22 mouse cellular contexts compared by ENCODE assay signal in the genomic region with DNA sequence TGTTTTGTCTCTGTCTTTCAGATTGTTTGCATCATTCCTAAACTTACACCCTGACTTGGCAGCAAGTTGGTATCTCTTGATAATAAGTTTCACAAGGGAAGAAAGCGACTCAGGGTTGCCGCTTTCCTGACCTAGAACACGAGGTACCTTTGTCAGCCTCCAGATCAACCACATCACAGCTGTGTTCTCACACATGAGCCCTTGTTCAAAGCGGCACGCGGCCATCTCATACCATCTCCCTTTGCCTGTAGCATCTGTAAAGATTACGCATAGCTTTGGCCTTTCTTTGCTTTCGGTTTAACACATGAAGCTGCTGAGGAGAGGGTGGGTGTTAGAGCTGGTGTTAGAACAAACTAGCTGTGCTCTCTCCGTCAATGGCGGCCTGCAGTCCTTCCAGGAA. TPM values are rescaled to one million over a fixed set of nuclear protein-coding genes. Genes with fewer than 3 reads are reported as not detected.
DNase-seq lines count a peak whose midpoint lies in the region; ATAC-seq and TF ChIP-seq lines count a peak whose summit lies in the region.
"Had no signal": no experiment of that assay in that cellular context is flagged by ENCODE, and none has a peak within 500 bp of the region (broad histone marks: within the 10 kb centered on the region; RNA-seq: fewer than 3 reads in every experiment).

No protein-coding gene starts in this region.

- H3ac ChIP-seq in myocyte (ENCODE audit: control insufficient read depth, insufficient read length) = no peak overlapping the region

- H3K79me2 ChIP-seq in myocyte (ENCODE audit: control insufficient read depth, insufficient read depth) = no peaks in the 10 kb centered on the region

- peaks cover 4% of the 10 kb centered on the region; the same call in 1 of the 2 replicates for H3K9me3 ChIP-seq in kidney, embryonic 15.5 days (replicated peaks)
- H3K9me3 ChIP-seq in limb, embryonic 10.5 days (replicated peaks) = no peaks in the 10 kb centered on the region
- peaks cover 3% of the 10 kb centered on the region; the same call in 1 of the 2 replicates for H3K9me3 ChIP-seq in forebrain, embryonic 10.5 days
- H3K9me3 ChIP-seq: embryonic facial prominence, embryonic 12.5 days; forebrain, embryonic 15.5 days; G1E; hindbrain, embryonic 10.5 days; liver, embryonic 12.5 days had no signal

- no peaks in the 10 kb centered on the region for H3K4me1 ChIP-seq in kidney, embryonic 15.5 days
- peaks cover 16% of the 10 kb centered on the region for H3K4me1 ChIP-seq in limb, embryonic 10.5 days
- H3K4me1 ChIP-seq in forebrain, embryonic 10.5 days = peaks cover 8% of the 10 kb centered on the region
- H3K4me1 ChIP-seq: embryonic facial prominence, embryonic 12.5 days; forebrain, embryonic 15.5 days; liver, embryonic 12.5 days had no signal

- DNase-seq in CD4-positive, CD25-positive, alpha-beta regulatory T cell, adult 2 months (ENCODE audit: low read depth, low spot score) = peak; percentile 64
- DNase-seq in T-cell, adult 2 months (ENCODE audit: low spot score) = peak; percentile 62
- peak; percentile 61 for DNase-seq in thymus, postnatal 14 days
- no peak for DNase-seq in limb, embryonic 10.5 days (ENCODE audit: low spot score)
- no peak for DNase-seq in left cerebral cortex, adult 9 months (ENCODE audit: low spot score in 2 of 2)
- no peak for DNase-seq in forebrain, embryonic 10.5 days (ENCODE audit: extremely low spot score, low spot score)
- DNase-seq: cerebellum, adult 9-11 months; gastrocnemius, postnatal 36 days; kidney, adult 2 months; kidney, postnatal 14 days; lung, adult 2 months had no signal

- WGBS in kidney, embryonic 15.5 days = 91% methylated on average over 10 of the region's 10 CpGs
- 95% methylated on average over 10 of the region's 10 CpGs for WGBS in limb, embryonic 10.5 days
- WGBS in forebrain, embryonic 10.5 days = 92% methylated on average over 10 of the region's 10 CpGs

- no peaks in the 10 kb centered on the region for H3K36me3 ChIP-seq in myocyte (ENCODE audit: control insufficient read depth, insufficient read depth)
- H3K36me3 ChIP-seq in kidney, embryonic 15.5 days = no peaks in the 10 kb centered on the region
- no peaks in the 10 kb centered on the region for H3K36me3 ChIP-seq in limb, embryonic 10.5 days
- no peaks in the 10 kb centered on the region for H3K36me3 ChIP-seq in forebrain, embryonic 10.5 days (replicated peaks)
- H3K36me3 ChIP-seq: embryonic facial prominence, embryonic 12.5 days; forebrain, embryonic 15.5 days; G1E; hindbrain, embryonic 10.5 days; liver, embryonic 12.5 days had no signal

- H3K27ac ChIP-seq in kidney, embryonic 15.5 days = no peak overlapping the region
- no peak overlapping the region for H3K27ac ChIP-seq in limb, embryonic 10.5 days
- H3K27ac ChIP-seq in forebrain, embryonic 10.5 days = no peak overlapping the region
- H3K27ac ChIP-seq: embryonic facial prominence, embryonic 12.5 days; forebrain, embryonic 15.5 days; hindbrain, postnatal 0 days; layer of hippocampus, adult 2 months; left cerebral cortex, adult 2 months; liver, embryonic 12.5 days had no signal

- peak overlapping the region; percentile 43 for H3K4me2 ChIP-seq in myocyte (ENCODE audit: low read depth)
- no peak overlapping the region for H3K4me2 ChIP-seq in kidney, embryonic 15.5 days
- H3K4me2 ChIP-seq: embryonic facial prominence, embryonic 12.5 days; forebrain, embryonic 15.5 days; liver, embryonic 12.5 days had no signal

- H3K9ac ChIP-seq in kidney, embryonic 15.5 days = no peak overlapping the region
- H3K9ac ChIP-seq: embryonic facial prominence, embryonic 12.5 days; forebrain, embryonic 15.5 days; liver, embryonic 12.5 days had no signal

- no peak overlapping the region for H3K4me3 ChIP-seq in myocyte
- no peak overlapping the region for H3K4me3 ChIP-seq in kidney, embryonic 15.5 days (replicated peaks)
- H3K4me3 ChIP-seq in limb, embryonic 10.5 days = no peak overlapping the region
- H3K4me3 ChIP-seq in forebrain, embryonic 10.5 days = no peak overlapping the region
- H3K4me3 ChIP-seq: embryonic facial prominence, embryonic 12.5 days; erythroblast, embryonic 14.5 days; forebrain, embryonic 15.5 days; hindbrain, embryonic 10.5 days; layer of hippocampus, adult 2 months; left cerebral cortex, adult 2 months; liver, embryonic 12.5 days had no signal

- H3K27me3 ChIP-seq in myocyte (ENCODE audit: control insufficient read depth, insufficient read depth, insufficient read length) = no peaks in the 10 kb centered on the region
- H3K27me3 ChIP-seq in kidney, embryonic 15.5 days = no peaks in the 10 kb centered on the region
- no peaks in the 10 kb centered on the region for H3K27me3 ChIP-seq in limb, embryonic 10.5 days (ENCODE audit: low read depth, poor library complexity, severe bottlenecking)
- H3K27me3 ChIP-seq in forebrain, embryonic 10.5 days (ENCODE audit: poor library complexity, severe bottlenecking) = no peaks in the 10 kb centered on the region
- H3K27me3 ChIP-seq: embryonic facial prominence, embryonic 12.5 days; forebrain, embryonic 15.5 days; liver, embryonic 12.5 days had no signal

- no peak for ATAC-seq in kidney, embryonic 15.5 days (replicated peaks; ENCODE audit: low FRiP score)
- ATAC-seq: forebrain, embryonic 15.5 days; hindbrain, postnatal 0 days; liver, embryonic 12.5 days had no signal

- TF ChIP-seq POLR2A in myocyte (IDR thresholded peaks at IDR 0.05; ENCODE audit: insufficient read length, low read depth) = no peak

TF ChIP-seq in myocyte, 11 proteins besides CTCF, POLR2A, EP300 and RAD21:
- TF ChIP-seq TCF3 (IDR thresholded peaks at IDR 0.05; ENCODE audit: insufficient read length, low read depth) (no peak), CEBPB (IDR thresholded peaks at IDR 0.05; ENCODE audit: insufficient read depth, poor library complexity, severe bottlenecking) (peak; percentile 35; the same call in 1 of the 2 replicates)

RNA-seq across cellular contexts. Expression of gene Prep, which starts 46.7 kb away (rescaled TPM):
- polyA plus RNA-seq in myocyte (2012; fragmentation: generic; extraction: Trizol) = 35.6 TPM
- polyA plus RNA-seq in kidney, embryonic 15.5 days (2015; fragmentation: Nextera tagmentation; extraction: Ambion mirVana) = 24.8 and 25.5 TPM in 2 replicates
- 41.1 and 42.7 TPM in 2 replicates for polyA plus RNA-seq in limb, embryonic 10.5 days (2016; fragmentation: Nextera tagmentation; extraction: Ambion mirVana)
- polyA plus RNA-seq in forebrain, embryonic 10.5 days (2016; fragmentation: Nextera tagmentation; extraction: Ambion mirVana) = 38.2 and 40.2 TPM in 2 replicates

Comparison
In these comparisons a context has a peak if more than half of its experiments do, and no peak if none do; other contexts are left out.
1. DNase-seq: peak in CD4-positive, CD25-positive, alpha-beta regulatory T cell, adult 2 months (single experiment), T-cell, adult 2 months (single experiment) and thymus, postnatal 14 days (single experiment); none in limb, embryonic 10.5 days (single experiment), left cerebral cortex, adult 9 months (0 of 2) and forebrain, embryonic 10.5 days (single experiment).